Mouse (Mus musculus): ENCODE measurements at regions not wholly inside any gene's neighbourhood (a gene's known extent, or its start where the extent isn't known, plus 50 kb on each side); places are given as distances from the start of the nearest gene placed in this dataset.
A peak's percentile ranks its signal among the peaks of the same experiment; 100 is the strongest.

- no peak for DNase-seq (ENCODE audit: low read depth, low spot score)
Measured at GRCm38 (mm10) chr4:10141238-10141934, 732.9 kb upstream of the 2610301B20Rik start.

- DNase-seq (ENCODE audit: low read depth, low spot score) = peak; percentile 18
Measured at GRCm38 (mm10) chr4:10149911-10150310, 724.4 kb upstream of the 2610301B20Rik start.

- peak; percentile 3 for DNase-seq (ENCODE audit: low read depth, low spot score)
Measured at GRCm38 (mm10) chr4:10150501-10150900, 723.8 kb upstream of the 2610301B20Rik start.

- no peak for DNase-seq (ENCODE audit: low read depth, low spot score)
Measured at GRCm38 (mm10) chr4:10155705-10156390, 718.5 kb upstream of the 2610301B20Rik start.

- DNase-seq (ENCODE audit: low read depth, low spot score) = no peak
Measured at GRCm38 (mm10) chr4:10189896-10190295, 684.4 kb upstream of the 2610301B20Rik start.

GRCm38 (mm10) chr4:10197245-10197943 is 676.9 kb upstream of the 2610301B20Rik start:
- no peak for DNase-seq (ENCODE audit: low read depth, low spot score)

GRCm38 (mm10) chr4:10201835-10202234 is 672.5 kb upstream of the 2610301B20Rik start:
- no peak for DNase-seq (ENCODE audit: low read depth, low spot score)

GRCm38 (mm10) chr4:10204224-10204623 is 670.1 kb upstream of the 2610301B20Rik start:
- DNase-seq (ENCODE audit: low read depth, low spot score) = no peak

- no peak for DNase-seq (ENCODE audit: low read depth, low spot score)
Measured at GRCm38 (mm10) chr4:10209324-10209923, 664.9 kb upstream of the 2610301B20Rik start.

GRCm38 (mm10) chr4:10211303-10211702 is 663.0 kb upstream of the 2610301B20Rik start:
- DNase-seq (ENCODE audit: low read depth, low spot score) = no peak

- DNase-seq (ENCODE audit: low read depth, low spot score) = no peak
Measured at GRCm38 (mm10) chr4:10235324-10235723, 639.0 kb upstream of the 2610301B20Rik start.

- DNase-seq (ENCODE audit: low read depth, low spot score) = no peak
Measured at GRCm38 (mm10) chr4:10242117-10242516, 632.2 kb upstream of the 2610301B20Rik start.

- DNase-seq (ENCODE audit: low read depth, low spot score) = no peak
Measured at GRCm38 (mm10) chr4:10242909-10243308, 631.4 kb upstream of the 2610301B20Rik start.

GRCm38 (mm10) chr4:10254029-10254690 is 620.1 kb upstream of the 2610301B20Rik start:
- DNase-seq (ENCODE audit: low read depth, low spot score) = no peak

GRCm38 (mm10) chr4:10257537-10257936 is 616.8 kb upstream of the 2610301B20Rik start:
- no peak for DNase-seq (ENCODE audit: low read depth, low spot score)

- DNase-seq (ENCODE audit: low read depth, low spot score) = peak; percentile 19
Measured at GRCm38 (mm10) chr4:10260351-10260750, 613.9 kb upstream of the 2610301B20Rik start.

- peak; percentile 34 for DNase-seq (ENCODE audit: low read depth, low spot score)
Measured at GRCm38 (mm10) chr4:10265942-10266341, 608.4 kb upstream of the 2610301B20Rik start.

GRCm38 (mm10) chr4:10285562-10285961 is 588.7 kb upstream of the 2610301B20Rik start:
- DNase-seq (ENCODE audit: low read depth, low spot score) = no peak

- no peak for DNase-seq (ENCODE audit: low read depth, low spot score)
Measured at GRCm38 (mm10) chr4:10290326-10290725, 584.0 kb upstream of the 2610301B20Rik start.

- peak; percentile 18 for DNase-seq (ENCODE audit: low read depth, low spot score)
Measured at GRCm38 (mm10) chr4:10295012-10295530, 579.2 kb upstream of the 2610301B20Rik start.

- DNase-seq (ENCODE audit: low read depth, low spot score) = no peak
Measured at GRCm38 (mm10) chr4:10296220-10296619, 578.1 kb upstream of the 2610301B20Rik start.
